Mouse (Mus musculus) cerebellum, postnatal 25 days (tissue): Measurements from ENCODE around the gene Banp.
A peak's percentile ranks its signal among the peaks of the same experiment; 100 is the strongest.

Experiments used
- DNase-seq, 2 experiments: peaks; one replicate each; pipeline ENCODE4 v3.0.0; 2021; ENCODE audit warnings: mixed read lengths in 2 of 2

The Banp gene

DNA sequence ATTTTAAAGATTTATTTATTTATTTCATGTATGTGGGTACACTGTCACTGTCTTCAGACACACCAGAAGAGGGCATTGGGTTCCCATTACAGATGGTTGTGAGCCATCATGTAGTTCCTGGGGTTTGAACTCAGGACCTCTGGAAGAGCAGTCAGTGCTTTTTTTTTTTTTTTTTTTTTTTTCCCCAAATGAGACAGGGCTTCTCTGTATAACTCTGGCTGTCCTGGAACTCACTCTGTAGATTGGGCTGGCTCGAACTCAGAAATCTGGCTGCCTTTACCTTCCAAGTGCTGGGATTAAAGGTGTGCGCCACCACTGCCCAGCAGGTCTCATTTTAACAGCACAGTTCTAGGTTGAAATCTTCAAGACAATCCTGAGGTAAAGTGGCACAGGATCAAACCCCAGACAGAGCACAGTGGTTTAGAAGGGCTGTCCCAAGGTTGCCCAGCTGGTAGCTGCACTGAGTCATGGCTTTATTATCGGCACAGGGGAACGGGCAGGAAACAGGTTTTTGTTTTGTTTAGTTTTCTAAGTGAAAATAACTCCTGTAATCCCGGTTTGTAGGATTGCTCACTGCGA is at the start of gene Banp:
Banp (plus strand) TSS at position 529 of the 579 bp plus-strand sequence.
- no peak for DNase-seq

DNA sequence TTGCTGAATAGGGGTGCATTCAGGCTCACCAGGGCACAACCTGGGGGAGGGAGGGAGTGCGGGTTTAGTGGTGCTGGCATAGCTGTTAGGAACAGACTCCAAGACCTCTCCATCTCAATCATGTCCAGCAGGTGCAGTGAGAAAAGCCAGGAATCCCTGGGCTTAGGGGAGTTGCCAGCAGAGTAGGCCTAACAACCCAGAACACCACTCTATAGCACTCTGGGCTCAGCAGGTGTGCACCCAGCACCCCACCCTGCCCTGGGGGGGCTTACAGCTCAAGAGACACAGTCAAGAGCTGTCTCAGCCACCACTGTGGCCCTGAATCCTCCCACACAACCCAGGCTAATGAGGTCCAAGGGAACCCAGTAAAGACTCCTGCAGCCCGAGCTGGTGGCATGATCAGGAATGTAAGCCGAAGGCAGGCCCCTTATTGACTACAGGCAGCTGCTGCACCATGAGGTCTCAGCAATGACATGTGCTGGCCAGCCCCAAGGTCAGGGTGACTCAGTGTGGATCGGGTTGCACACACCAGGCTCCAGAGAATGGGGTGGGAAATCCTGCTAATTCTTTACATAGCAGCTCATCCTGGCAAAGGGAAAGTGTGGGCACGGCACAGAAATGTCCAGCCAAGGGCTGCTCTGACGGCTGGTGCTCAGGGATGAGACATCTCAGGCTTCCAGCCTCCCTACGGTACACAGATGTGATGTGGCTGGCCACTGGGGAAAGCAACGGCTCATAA is 47.9 kb upstream of the Banp start:
- DNase-seq, result peak in 1 of 2 experiments; percentile 45

DNA sequence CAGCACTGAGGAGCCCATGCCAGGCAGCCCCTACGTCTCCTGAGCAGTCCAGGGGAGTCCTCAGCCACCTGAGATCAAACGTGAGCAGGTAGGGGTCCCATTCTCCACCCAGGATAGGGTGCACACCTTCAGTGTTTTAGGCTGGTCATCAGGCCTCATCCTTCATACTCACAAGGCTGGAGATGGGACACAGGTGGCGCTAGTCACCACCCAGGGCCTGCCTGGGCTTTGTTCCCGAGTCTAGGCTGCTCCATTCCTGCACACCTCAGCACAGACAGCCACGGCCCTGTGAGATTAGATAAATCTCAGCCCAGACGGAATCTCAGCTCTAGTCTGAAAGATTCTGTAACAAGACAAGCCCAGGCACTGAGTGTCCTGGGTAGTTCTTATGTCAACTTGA is 45.6 kb upstream of the Banp start:
- DNase-seq, result peak; percentile 81 to 85

DNA sequence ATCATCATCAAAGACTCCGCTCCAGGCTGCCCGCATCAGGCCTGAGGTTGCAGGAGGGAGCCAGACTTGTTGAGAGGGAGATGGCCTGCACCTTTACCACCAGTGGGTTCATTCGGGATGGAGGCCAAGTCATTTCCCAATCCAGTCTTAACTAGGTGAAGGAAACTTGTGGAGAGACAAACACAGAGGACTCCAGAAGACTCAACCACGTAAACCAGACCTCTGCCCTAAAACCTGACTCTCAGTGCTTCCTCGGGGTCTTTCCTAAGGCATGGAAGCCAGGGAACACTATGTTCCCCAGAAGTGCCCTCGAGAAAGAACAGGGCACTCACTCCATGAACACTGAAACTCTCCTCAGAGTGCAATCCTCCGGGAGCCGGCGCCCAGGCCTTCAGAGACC is 44.6 kb upstream of the Banp start:
- DNase-seq, result peak in 1 of 2 experiments; percentile 21

DNA sequence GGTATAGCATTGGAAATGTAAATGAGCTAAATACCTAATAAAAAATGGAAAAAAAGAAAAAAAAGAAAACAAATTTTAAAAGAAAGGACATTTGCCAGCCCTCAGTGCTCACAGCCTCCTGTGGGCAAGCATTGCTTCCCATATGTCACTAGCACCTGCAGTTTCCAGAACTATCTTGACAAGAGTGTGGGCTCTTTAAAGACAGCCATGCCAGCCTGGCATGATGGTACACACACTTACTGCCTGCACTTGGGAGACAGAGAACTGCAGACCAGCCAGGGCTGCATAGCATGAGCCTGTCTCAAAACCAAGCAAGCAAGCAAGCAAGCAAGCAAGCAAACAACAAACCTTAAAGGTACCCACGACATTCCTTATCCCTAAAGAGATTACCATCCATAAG is 44.1 kb upstream of the Banp start:
- peak in 1 of 2 experiments; percentile 42 for DNase-seq

DNA sequence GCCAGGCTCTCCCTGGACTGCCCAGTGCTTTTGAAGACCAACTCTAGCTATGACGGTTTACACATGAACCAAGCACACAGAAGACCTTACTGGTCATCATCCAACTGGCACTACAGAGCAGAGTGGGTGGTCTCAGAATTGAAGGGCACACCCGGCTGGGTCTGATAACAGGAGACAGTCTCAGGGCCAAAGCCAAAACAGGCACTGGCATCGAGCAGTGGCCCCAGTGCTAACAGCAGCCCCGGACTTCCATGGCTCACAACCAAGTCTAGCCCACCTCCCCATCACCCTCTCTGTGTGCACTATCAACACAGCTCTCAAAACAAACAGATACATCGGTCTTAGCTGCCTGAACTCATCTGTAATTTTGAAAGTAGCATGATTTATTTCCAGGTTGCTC is 43.7 kb upstream of the Banp start:
- DNase-seq, result peak in 1 of 2 experiments; percentile 34

DNA sequence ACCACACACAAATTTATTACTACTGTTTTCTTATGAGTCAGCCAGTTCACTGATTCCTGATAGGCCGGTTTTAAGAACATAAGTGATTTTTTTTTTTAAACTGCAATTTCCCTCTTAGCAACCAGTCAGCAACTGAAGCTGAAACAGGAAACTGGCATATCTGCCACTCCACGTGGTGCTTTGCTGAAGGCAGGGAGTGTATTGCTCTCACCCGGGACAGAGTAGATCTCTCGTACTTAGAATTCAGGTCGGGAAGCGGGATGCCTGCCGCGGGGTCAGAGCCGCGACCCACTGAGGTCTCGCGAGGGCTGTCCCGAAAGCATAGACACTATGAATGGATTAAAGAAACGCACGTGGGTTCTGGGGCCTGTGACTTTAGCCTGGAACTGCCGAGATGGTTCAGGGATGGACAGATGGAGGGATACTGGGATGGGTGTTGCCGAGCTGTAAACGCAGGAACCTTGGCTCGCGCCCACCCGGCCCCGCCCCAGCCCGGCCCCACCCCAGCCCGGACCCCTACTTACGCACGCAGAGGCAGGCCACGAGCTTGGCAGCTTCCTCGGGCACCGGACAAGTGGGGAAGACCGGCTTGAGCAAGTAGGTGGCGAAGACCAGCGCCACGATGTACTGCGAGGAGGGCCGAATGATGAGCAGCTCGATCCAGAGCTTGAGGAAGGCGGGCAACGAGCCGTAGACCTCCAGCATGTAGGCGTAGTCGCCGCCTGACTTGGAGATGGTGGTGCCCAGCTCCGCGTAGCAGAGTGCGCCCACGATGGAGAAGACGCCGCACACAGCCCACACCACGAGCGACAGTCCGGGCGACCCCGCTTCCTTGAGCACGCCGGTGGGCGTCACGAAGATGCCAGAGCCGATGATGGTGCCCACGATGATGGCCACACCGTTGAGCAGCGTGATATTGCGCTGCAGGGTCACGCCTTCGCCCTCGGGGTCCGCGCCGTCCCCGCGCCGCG is 42.7 kb upstream of the Banp start:
- DNase-seq, result peak; percentile 52 to 63

DNA sequence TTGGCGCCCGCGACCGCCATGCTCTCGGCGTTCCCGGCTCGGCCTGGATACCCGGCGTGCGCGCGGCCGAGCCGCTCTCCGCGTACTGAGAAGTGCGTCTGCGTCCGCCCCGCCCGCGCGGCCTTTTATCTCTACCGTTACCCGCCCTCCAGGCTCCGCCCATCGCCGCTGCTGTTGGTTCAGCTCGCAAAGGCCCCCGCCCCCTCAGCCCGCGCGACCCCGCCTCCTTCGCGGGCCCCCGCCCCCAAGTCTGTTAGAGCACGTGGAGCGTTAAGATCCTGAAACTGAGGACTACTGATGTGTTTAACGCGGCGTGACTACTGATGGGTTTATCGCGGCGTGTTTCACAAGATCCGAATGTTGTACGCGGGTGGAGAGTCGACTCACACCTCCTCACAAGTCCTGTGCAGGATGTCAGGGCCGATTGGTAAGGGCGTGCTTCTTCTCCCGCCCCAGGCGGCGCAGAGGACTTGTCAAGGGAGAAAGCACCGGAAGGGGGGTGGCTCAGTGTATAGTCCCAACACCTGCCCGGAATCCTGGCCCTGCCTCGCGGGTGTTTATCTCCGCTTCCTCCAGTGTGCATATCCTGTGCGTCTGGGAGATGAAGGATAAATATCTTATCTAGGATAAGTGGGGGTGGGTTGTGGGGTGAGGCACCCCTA is 41.8 kb upstream of the Banp start, which contains the start of gene Slc7a5:
Slc7a5 (minus strand) TSS at position 108 of the 662 bp plus-strand sequence.
- DNase-seq, result peak; percentile 99

DNA sequence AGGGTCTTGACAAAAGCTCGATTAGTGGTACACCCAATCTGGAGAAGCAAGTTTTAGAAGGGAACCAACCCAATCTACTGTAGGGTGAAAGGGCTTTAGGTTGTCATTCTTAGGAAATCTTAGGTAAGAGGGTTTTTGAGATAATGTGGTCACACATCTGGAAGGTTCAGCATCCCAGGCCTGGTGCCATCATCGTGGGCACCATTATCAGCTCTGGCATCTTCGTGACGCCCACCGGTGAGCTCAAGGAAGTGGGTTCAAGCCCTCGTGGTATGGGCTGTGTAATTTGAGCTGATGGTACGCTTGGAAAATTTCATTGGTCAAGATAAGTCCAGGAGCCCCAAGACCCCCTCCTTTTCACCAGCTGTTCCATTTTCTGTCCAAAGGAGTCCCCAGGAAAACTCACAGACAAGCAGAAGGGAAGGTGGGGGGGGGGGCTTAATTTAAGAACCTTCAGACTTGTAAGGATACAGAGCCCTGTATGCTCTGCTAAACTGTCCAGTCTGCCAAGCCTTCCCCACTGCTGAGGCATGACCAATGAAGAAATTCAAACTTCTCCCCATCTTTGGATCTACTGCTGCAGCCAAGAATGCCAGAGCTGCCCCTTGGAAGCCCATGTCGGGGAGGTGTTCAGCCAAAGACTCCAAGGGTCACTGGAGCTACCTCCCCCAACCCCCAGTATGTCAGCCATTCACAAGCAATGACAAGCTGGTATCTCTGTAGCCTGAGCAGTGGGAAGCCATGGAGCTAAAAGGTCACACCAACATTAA is 41.0 kb upstream of the Banp start:
- no peak for DNase-seq

DNA sequence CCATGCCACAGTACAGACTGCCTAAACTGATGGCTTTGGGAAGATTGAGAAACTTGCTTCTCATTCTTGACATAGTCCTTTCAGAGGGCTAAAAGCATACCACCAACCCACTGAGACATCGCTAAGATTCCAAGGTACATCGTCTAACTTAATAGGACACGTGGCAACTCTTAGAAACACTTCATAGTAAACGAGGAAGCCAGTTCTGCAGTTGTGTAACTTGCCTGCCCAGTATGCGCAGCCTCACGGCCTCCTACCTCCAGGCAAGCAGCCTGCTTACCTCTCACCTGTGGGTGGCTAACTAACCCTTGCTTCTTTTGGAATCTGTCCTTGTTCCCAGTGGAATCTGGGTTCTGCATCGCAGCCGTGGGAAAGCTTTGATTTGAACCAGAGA is 40.4 kb upstream of the Banp start:
- no peak for DNase-seq

DNA sequence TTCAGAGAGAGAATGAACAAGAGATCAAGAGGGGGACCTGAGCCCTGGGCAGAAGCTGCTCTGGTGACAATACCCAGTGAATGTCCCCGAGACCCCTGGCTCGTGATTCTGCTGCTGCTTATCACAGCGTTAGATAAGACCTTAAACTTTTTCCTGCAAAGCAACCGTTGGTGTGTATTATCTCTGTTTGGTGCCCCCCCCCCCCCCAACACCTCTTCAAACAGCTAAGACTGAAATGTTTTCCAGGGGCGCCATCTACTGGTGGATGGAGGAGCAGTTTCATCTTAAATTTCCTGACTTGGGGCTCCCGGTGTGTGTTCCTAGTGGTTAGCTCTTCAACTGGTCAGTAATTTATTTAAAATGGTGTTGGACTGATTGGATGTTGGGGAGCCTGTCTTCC is 39.9 kb upstream of the Banp start:
- peak; percentile 82 to 90 for DNase-seq

DNA sequence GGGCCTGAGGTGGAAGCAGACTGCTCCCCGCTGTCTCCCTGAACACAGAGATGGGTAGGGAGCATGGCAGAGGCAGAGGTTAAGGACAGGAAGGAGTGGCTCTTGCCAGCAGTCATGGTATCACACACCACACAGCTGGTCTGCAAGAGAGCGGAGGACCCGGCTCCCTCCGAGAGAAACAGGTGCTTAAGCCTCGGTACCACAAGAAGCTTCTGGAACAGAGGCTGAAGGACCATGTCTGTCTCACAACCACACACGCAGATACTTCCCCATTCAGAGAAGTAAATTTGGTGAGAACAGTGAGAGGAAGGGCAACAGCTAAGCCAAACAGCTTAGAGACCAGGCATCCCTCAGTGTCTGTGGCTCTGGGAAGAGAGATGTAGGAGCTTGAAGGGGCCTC is 38.1 kb upstream of the Banp start:
- no peak for DNase-seq

DNA sequence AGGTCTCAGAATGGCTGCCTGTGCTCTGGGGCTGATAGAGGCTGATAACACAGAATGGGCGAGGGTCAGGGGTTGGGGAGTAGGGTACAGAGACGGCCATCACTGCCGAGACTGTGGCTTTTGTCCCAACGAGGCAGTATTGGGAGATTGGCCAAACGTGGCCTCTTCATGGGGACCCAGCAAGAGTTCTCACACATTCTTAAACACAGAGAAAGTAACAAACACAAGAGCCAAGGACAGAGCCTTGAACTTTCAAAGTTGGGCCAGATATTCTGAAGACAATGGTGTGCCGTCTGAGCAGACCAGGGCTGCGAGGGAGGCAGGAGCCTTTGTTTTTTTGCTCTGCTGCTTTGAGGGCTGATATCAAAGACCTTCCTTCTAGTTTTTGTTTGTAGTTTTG is 37.6 kb upstream of the Banp start:
- no peak for DNase-seq

DNA sequence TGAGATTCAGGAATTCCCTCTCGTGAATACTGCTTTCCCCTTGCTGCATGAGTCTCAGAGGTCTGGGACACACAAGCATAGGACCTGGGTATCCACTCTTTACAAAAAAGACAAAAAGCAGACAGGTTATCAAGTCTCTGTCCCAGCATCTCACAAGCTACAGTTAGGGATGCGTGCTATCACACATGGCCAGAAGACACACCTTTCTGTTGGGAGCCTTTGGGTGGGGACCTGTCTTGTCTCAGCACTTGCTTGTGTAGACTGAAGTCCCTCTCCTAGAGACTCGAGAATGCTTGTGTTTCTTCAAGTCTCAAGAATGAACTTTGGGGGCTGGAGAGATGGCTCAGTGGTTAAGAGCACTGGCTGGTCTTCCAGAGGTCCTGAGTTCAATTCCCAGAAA is 36.7 kb upstream of the Banp start:
- DNase-seq, result no peak

DNA sequence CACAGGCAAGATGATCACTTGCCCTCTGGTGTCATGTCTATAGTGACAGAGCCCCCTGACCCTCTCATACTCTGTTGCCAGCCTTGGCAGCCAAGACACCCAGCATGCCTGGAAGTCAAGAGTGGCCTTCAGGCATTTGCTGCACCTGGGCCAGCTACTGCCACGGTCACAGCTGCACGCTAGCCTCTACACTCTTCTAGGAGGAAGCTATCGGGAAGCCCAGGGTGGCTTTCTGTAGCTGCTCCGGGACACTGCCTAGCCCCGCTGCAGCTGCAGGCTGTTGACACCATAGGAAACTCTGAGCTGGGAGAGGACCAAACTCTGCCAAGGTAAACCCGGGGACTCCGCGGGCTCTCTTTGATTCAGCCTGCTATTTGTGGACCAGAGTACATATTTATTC is 36.2 kb upstream of the Banp start:
- no peak for DNase-seq

DNA sequence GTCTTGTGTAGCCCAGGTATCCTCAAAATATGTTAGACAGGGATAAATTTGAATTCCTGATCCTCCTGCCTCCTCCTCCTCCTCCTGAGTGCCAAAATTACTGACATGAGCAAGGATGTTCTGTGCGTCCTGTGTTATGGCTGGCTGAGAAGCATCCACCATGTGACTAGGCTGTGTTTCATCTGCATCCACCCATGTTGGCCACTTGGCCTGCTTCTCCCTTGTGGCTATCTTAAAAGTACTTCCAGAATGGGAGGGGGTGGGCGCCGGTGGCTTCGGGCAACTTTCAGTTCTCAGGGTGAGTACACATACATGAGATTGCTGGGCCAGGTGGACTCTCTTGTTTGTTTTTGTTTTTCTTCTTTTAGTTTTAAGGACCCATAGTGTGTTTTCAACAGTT is 30.4 kb upstream of the Banp start:
- DNase-seq, result no peak

DNA sequence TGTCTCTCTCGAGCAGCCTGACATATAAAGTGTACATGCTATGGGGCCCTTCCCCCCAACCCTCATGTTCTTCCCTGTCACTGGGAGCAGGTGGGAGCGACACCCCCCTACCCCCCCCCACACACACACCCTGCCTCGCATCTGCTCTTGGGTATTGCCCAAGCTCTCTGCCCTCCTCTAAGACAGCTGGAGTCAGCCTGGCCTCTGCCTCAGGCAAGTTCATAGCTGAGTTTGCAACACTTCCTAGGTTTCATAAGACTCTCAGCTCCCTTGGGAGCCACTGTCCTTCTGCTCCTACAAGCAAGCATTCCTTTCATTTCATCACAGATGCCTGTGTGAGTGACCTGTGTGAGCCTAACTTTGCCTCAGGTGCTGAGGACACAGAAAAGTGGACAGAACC is 29.8 kb upstream of the Banp start:
- DNase-seq, result no peak

DNA sequence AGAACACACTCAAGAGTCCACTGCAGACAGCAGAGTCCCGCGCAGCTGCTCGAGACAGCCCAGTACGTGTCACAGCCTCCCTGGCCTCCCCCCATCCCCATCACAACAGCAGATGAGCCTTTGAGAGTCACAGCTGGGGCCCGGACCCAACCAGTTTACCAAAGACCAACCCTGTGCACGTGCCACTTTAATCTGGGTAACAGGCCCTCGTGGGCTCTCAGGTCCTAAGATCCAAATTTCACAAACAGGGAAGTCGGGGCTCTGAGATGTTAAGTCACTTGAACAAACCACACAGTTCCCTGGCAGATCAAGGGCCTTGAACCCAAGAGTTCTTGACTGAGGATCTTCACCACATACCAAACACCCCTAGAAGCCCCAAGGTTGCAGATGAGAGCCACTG is 28.0 kb upstream of the Banp start:
- no peak for DNase-seq

DNA sequence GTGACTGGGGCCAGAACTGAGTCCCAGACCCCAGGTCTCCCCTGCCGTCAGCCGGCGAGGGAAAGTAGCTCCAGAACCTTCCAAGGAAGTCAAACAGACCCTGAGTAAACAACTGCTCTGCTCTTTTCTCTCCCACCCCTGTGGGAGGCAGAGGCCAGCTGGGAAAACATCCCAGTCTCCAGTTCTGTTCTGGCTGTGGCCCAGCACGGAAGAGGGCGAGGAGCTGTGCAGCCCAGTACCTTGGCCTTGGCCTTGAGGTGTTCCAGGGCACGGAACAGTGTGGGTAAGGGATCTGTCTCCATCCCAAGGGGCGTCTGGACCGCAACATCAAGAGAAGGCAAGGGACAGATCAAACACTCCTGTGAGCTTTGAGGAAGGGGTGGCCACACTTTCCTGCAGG is 27.4 kb upstream of the Banp start:
- DNase-seq, result no peak

DNA sequence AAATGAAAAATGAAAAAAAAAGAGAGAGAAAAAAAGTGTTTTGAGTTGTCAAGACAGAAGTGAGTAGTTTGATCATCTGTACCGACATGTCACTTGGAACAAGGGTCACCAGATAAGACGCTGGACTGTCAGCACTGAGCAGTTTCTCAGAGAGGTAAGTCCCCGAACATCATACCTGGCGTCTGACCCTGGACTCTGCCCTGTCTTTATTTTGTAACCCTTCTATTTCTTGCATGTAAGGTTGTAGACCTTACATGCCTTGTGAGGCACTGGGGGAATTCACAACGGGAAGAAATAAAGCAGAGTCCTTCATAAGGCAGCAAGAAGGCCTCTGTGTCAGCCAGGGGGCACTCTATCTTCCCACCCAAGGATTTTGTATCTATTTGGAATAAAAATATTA is 24.9 kb upstream of the Banp start:
- DNase-seq, result no peak

DNA sequence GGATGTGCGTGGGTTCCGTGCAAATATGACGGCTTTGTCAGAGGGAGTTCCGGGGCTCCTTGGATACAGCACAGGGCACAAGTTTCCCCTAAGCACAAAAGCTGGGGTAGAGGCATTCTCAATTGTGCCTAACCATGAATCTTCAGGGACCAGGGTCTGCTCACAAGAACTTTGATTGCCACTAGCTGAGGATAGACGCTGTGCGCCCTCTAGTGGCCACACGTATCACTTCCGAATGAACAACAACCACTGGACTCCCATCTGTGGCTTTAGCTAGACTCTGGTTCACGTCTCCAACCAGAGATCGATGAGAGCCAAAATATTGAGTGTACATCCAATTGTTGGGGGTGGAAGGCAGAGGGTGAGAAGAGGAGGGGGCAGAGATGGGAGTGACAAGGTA is 23.9 kb upstream of the Banp start:
- peak; percentile 77 to 87 for DNase-seq

DNA sequence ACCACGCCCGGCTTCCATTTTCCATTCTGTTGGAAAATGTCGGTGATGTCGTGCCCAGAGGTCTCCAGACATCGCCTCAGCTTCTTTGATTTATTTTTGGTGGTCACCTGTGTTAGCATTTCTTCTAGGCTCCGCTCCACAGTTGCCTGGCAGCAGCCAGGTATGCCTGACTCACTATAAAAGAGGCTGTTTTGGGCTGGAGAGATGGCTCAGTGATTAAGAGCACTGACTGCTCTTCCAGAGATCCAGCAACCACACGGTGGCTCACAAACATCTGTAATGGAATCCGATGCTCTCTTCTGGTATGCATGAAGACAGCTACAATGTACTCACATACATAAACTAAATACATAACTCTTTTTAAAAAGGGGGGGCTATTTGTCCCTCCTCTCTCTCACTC is 23.3 kb upstream of the Banp start:
- DNase-seq, result no peak
